Mouse (Mus musculus): Measurements from ENCODE around the gene Camk1d. TPM values are rescaled to one million over a fixed set of nuclear protein-coding genes. Genes with fewer than 3 reads are reported as not detected.

Gene Camk1d
- polyA plus RNA-seq, 1 experiment: 25.6 TPM

DNA sequence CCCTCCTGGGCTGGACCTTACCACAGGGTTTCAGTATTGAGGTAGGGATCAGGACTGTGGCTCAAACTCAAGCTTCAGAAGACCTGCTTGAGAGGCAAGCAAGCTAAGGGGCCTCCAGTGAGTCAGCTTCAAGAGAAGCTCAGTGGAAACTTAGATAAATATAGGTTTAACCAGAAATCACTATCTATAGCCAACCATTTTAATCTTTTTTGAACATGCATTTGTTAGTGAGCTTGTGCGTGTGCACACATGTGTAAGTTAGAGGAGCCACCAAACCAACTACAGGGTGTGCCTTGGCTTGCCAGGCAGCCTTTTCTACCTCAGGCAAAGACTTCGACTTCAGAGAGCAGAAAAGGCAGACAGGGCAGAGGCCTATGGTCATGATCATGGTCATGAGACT is 200.7 kb downstream of the Camk1d start:
- no peak for DNase-seq
- TF ChIP-seq POLR2A (IDR thresholded peaks at IDR 0.05; ENCODE audit: borderline replicate concordance, insufficient read depth, low read length): no peak
- no peak for TF ChIP-seq CTCF (IDR thresholded peaks at IDR 0.05; ENCODE audit: borderline replicate concordance, insufficient read depth, low read depth, low read length)
- Histone ChIP-seq H3K4me1 (ENCODE audit: control insufficient read depth, insufficient read depth, low read length) (0 out of 2 replicates have a peak, but pooled peaks cover 2% of the 10 kb centered on the region), H3K4me3 (replicated peaks; ENCODE audit: insufficient read depth, low read depth, low read length) (no peak overlapping the region), H3K27me3 (ENCODE audit: control insufficient read depth, insufficient read depth, low read length) (no peaks in the 10 kb centered on the region), H3K27ac (ENCODE audit: insufficient read depth, low read length) (no peak overlapping the region)
- WGBS: 95% methylated on average over 2 of the region's 2 CpGs

DNA sequence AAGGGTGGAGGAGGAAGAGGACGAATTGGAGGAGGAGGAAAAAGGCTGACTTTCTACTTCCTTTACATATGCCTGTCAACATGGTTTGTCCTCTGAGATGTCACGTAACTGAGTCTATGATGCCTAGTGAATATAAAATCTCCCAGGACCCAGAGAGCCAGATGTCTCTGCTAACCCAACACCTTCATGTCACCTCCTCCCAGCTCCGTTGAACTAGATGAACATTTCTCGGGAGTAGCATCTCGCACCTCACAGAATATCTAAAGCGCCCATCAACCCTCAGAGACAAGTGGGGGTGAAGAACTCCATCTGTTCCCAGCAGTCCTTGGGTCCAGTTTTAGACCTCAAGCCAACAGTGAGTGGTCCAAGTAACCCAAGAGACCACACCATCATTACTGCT is 204.3 kb downstream of the Camk1d start:
- Histone ChIP-seq H3K4me3 (replicated peaks; ENCODE audit: insufficient read depth, low read depth, low read length) (no peak overlapping the region), H3K27ac (ENCODE audit: insufficient read depth, low read length) (no peak overlapping the region), H3K27me3 (ENCODE audit: control insufficient read depth, insufficient read depth, low read length) (no peaks in the 10 kb centered on the region), H3K4me1 (ENCODE audit: control insufficient read depth, insufficient read depth, low read length) (0 out of 2 replicates have a peak, but pooled peaks cover 2% of the 10 kb centered on the region)
- WGBS: 78% methylated on average over 6 of the region's 6 CpGs
- no peak for DNase-seq
- no peak for TF ChIP-seq POLR2A (IDR thresholded peaks at IDR 0.05; ENCODE audit: borderline replicate concordance, insufficient read depth, low read length)
- TF ChIP-seq CTCF (IDR thresholded peaks at IDR 0.05; ENCODE audit: borderline replicate concordance, insufficient read depth, low read depth, low read length): no peak

DNA sequence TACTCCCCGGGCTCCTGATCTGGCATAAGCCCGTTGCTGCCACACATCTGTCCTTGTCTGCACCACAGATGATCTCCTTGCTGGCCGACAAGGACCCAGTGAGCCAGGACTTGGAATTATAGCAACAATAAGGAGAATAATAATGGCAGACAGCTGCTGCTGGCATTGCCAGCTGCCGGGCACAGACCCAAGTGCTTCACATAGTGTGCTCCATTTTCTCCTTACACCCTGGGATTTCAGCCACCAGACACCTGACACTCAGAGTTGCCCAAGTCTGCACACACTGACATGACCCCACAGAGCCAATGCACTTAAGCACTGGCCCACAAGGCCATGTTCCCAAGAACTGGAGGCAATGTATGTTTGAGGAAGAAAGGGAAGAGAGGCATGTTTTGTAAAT is 214.7 kb downstream of the Camk1d start:
- TF ChIP-seq CTCF (IDR thresholded peaks at IDR 0.05; ENCODE audit: borderline replicate concordance, insufficient read depth, low read depth, low read length) (no peak), POLR2A (IDR thresholded peaks at IDR 0.05; ENCODE audit: borderline replicate concordance, insufficient read depth, low read length) (no peak)
- no peaks in the 10 kb centered on the region for H3K27me3 ChIP-seq (ENCODE audit: control insufficient read depth, insufficient read depth, low read length)
- no peak for DNase-seq
- WGBS: 22% methylated on average over 4 of the region's 4 CpGs
- no peak overlapping the region for H3K27ac ChIP-seq (ENCODE audit: insufficient read depth, low read length)
- no peaks in the 10 kb centered on the region for H3K4me1 ChIP-seq (ENCODE audit: control insufficient read depth, insufficient read depth, low read length)
- no peak overlapping the region for H3K4me3 ChIP-seq (replicated peaks; ENCODE audit: insufficient read depth, low read depth, low read length)

DNA sequence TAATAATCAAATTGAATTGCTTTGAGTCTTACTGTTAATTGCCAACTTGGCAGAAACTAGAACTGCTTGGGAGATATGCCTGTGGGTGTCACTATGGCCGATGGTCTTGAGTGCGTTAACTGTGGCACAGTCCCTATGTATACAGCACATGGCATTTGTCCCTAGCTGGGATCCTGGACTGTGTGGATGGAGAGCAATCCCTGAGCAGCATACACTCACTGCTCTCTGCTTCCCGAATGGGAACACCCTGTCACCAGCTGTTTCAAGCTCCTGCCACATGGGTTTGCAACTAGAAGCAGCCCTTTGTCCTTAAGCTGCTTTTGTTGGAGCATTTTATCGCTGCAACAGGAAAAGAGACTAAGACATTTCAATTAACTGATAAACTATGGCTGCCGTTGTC is 224.4 kb downstream of the Camk1d start:
- DNase-seq: no peak
- no peak overlapping the region for H3K27ac ChIP-seq (ENCODE audit: insufficient read depth, low read length)
- TF ChIP-seq CTCF (IDR thresholded peaks at IDR 0.05; ENCODE audit: borderline replicate concordance, insufficient read depth, low read depth, low read length): no peak
- TF ChIP-seq POLR2A (IDR thresholded peaks at IDR 0.05; ENCODE audit: borderline replicate concordance, insufficient read depth, low read length): no peak
- peaks cover 2% of the 10 kb centered on the region; the same call in 1 of the 2 replicates for H3K4me1 ChIP-seq (ENCODE audit: control insufficient read depth, insufficient read depth, low read length)
- H3K27me3 ChIP-seq (ENCODE audit: control insufficient read depth, insufficient read depth, low read length): no peaks in the 10 kb centered on the region
- 61% methylated on average over 5 of the region's 5 CpGs for WGBS
- no peak overlapping the region for H3K4me3 ChIP-seq (replicated peaks; ENCODE audit: insufficient read depth, low read depth, low read length)

DNA sequence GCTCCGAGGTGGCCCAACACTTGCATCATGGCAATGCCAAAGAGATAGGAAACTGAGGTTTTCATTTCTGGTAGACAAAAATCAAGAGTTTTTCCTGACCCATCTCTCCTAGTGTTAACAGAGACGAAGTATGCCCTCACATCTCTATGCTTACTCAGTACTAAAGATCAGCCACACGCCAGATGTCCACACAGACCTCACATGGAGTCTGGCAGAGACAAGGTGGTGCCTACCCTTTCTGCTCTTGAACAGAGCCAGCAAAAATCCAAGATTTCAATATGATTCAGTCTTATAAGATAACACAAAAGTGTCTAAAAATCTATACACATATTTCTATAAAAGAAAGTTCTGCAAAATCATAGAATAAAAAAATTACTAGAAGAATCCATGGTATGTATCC is 227.0 kb downstream of the Camk1d start:
- DNase-seq: peak; percentile 22 to 44
- Histone ChIP-seq H3K4me3 (replicated peaks; ENCODE audit: insufficient read depth, low read depth, low read length) (no peak overlapping the region), H3K4me1 (ENCODE audit: control insufficient read depth, insufficient read depth, low read length) (peaks cover 8% of the 10 kb centered on the region; the same call in 1 of the 2 replicates), H3K27me3 (ENCODE audit: control insufficient read depth, insufficient read depth, low read length) (no peaks in the 10 kb centered on the region), H3K27ac (ENCODE audit: insufficient read depth, low read length) (no peak overlapping the region)
- WGBS: 33% methylated on average over 3 of the region's 3 CpGs
- TF ChIP-seq CTCF (IDR thresholded peaks at IDR 0.05; ENCODE audit: borderline replicate concordance, insufficient read depth, low read depth, low read length) (no peak), POLR2A (IDR thresholded peaks at IDR 0.05; ENCODE audit: borderline replicate concordance, insufficient read depth, low read length) (no peak)

DNA sequence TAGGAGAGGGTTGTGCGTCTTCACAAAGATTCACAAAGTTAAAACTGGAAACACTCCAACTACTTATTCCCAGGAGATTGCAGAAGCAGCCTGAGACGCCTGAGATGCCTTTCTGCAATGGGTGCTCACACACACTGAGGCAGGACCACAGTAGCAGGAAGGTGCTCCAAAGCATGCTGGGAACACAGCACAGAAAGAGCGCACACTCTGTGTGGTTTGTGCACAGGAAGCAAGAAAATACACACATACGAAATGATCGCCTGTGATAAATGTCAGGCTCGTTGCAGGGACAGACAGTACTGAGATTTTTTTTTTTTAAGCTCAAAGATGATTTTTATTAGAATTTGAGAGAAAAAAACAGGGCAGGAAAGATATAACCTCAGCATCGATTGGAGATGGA is 227.7 kb downstream of the Camk1d start:
- H3K4me1 ChIP-seq (ENCODE audit: control insufficient read depth, insufficient read depth, low read length): peaks cover 8% of the 10 kb centered on the region; the same call in 1 of the 2 replicates
- H3K4me3 ChIP-seq (replicated peaks; ENCODE audit: insufficient read depth, low read depth, low read length): no peak overlapping the region
- no peak for TF ChIP-seq CTCF (IDR thresholded peaks at IDR 0.05; ENCODE audit: borderline replicate concordance, insufficient read depth, low read depth, low read length)
- TF ChIP-seq POLR2A (IDR thresholded peaks at IDR 0.05; ENCODE audit: borderline replicate concordance, insufficient read depth, low read length): no peak
- DNase-seq: no peak
- no peaks in the 10 kb centered on the region for H3K27me3 ChIP-seq (ENCODE audit: control insufficient read depth, insufficient read depth, low read length)
- H3K27ac ChIP-seq (ENCODE audit: insufficient read depth, low read length): no peak overlapping the region
- WGBS: 96% methylated on average over 7 of the region's 7 CpGs

DNA sequence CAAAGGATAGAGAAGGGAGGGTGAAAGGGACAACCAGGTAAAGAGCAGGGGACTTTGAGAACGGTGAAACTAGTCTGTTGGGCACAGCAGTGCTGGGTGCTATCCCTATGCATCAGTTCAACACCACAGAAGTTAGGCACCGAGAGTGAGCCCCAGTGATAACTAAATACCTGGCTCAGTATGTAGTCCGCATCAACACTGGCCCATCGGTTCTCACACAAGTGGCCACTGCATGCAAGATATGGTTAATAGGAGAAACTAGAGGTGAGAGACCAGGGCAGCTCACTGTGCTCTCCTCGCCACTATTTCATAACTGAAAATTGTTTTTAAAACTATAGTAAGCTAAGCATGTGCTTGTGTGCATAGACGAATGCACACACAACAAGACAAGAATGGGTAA is 228.5 kb downstream of the Camk1d start:
- Histone ChIP-seq H3K27ac (ENCODE audit: insufficient read depth, low read length) (no peak overlapping the region), H3K4me1 (ENCODE audit: control insufficient read depth, insufficient read depth, low read length) (peaks cover 6% of the 10 kb centered on the region; the same call in 1 of the 2 replicates), H3K4me3 (replicated peaks; ENCODE audit: insufficient read depth, low read depth, low read length) (no peak overlapping the region), H3K27me3 (ENCODE audit: control insufficient read depth, insufficient read depth, low read length) (no peaks in the 10 kb centered on the region)
- no peak for DNase-seq
- TF ChIP-seq CTCF (IDR thresholded peaks at IDR 0.05; ENCODE audit: borderline replicate concordance, insufficient read depth, low read depth, low read length) (no peak), POLR2A (IDR thresholded peaks at IDR 0.05; ENCODE audit: borderline replicate concordance, insufficient read depth, low read length) (no peak)
- 97% methylated on average over 6 of the region's 6 CpGs for WGBS

DNA sequence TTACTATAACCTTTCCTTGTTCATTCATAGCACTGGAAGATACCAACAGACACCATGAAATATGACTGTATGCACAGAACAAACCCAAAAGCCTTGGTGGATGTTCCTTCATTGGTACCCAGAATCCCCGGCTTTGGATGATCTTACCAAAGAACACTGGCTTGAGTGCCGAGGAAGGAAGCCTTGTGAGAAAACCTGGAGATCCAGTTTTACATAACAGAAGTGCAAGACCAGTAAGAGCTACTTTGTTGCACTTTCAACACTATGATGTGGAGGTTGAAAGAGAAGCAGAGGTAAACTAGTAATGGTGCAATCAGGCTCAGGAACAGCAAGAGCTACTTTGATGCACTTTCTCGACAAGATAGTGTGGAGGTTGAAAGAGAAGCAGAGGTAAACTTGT is 234.4 kb downstream of the Camk1d start:
- TF ChIP-seq CTCF (IDR thresholded peaks at IDR 0.05; ENCODE audit: borderline replicate concordance, insufficient read depth, low read depth, low read length): no peak
- TF ChIP-seq POLR2A (IDR thresholded peaks at IDR 0.05; ENCODE audit: borderline replicate concordance, insufficient read depth, low read length): no peak

More for the DNA sequence above, 234.4 kb downstream of the Camk1d start:
- H3K27me3 ChIP-seq (ENCODE audit: control insufficient read depth, insufficient read depth, low read length): no peaks in the 10 kb centered on the region
- H3K27ac ChIP-seq (ENCODE audit: insufficient read depth, low read length): no peak overlapping the region
- DNase-seq: no peak
- no peak overlapping the region for H3K4me3 ChIP-seq (replicated peaks; ENCODE audit: insufficient read depth, low read depth, low read length)
- peaks cover 6% of the 10 kb centered on the region; the same call in 1 of the 2 replicates for H3K4me1 ChIP-seq (ENCODE audit: control insufficient read depth, insufficient read depth, low read length)
- WGBS: 92% methylated on average over 3 of the region's 3 CpGs
